Mouse (Mus musculus) brain, adult 2 months (tissue): ENCODE measurements around the gene Dpp10.

Experiments used
- DNase-seq: peaks from one replicate; pipeline ENCODE4 v3.0.0; 2011; ENCODE audit warnings: low read depth, low spot score

The Dpp10 gene

DNA sequence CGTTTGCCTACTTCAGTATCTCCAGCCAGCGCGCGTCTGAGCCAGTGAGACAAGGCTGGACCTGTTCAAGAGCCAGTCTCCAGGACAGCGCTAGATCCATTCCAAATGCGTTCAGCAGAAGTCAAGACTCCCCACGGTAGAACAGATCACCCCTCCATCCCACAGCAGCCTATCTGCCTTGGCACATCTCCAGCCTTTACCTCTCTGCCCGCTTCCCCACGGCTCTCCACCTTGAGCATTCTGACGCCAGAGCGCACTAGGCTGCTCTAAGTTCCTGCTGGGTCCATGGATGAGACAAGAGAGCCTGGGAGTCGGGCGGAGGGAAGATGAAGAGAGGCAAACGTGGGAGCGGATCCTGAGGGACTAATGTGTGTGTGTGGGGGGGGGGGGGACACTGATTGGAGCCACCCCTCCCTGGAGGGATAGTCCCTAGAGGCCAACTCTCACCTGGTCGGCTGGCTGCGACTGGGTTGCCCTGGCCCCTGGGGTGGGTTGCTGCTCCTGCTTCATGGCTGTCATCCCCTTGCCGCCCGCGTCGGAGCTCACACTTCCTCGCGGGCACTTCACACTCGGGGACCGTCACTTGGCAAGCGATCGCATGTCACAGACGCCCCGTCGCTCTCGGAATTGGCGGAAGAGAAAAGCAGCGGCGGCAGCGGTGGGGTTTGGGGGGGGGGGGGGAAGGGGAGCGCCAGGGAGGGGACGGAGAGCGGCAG, at the start of gene Dpp10:
TSS of gene Dpp10 (minus strand) at position 635 of the 716 bp plus-strand sequence.
- DNase-seq = peak; percentile 71

DNA sequence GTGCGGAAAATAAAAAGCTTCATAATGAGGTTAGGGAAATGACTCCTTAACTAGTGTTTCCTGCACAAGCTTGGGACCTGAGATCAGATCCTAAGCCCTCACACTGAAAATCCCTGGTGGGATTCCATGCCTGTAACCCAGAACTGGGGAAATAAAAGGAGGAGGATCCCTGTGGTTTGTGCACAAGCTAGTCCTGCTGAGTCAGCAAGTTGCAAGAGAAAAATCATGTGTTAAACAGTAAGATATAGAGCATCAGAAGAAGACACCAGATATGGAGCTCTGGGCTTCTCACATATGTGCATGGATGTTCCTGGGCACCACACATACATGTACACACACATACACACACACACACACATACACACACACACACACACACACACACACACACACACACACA, 3.2 kb upstream of the Dpp10 start:
- no peak for DNase-seq

DNA sequence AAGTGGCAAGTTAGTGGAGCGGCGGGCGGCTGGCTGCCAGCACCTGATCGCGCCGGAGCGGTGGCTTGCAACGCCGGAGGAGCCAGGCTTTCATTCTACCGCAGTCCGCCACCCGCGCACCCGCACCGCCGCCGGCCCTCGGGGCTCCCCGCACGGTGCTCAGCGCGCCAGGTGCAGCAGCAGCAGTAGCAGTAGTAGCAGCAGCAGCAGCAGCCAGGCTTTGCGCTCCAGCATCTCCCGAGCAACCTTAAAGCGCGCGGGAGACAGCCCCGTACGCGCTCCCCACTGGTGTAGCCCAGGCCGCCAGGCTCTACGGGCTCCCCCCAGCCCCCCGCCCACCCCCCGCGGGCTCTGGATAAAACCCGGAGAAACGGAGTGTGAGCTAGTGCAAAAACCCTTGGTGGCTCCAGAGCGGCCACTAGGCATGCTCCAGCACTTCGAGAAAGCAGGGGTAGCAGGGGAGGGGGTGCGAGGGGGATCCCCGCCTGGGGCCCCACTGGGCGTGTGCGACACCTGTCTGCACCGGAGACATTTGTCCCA, 472 bp upstream of the Dpp10 start:
- DNase-seq = peak; percentile 86

DNA sequence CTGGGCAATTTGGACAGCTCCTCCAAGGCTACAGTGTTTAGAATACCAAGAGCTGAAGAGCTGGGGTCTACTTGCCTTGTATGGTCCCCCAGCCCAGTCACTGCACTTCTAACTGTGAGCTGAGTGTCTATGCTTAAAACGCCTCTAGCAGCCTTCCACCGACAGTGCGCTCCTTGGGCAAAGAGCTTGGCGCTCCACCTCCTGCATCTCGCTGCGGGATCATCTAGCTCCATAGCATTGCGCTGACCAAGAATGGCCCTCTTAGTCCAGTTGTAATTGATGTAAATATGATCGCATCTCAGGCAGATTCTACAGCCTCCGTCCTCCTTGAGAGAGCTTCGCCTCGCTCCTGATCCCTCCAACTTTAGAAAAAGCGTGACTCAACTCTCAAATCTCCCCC, 1.2 kb downstream of the Dpp10 start:
- DNase-seq = peak; percentile 71

DNA sequence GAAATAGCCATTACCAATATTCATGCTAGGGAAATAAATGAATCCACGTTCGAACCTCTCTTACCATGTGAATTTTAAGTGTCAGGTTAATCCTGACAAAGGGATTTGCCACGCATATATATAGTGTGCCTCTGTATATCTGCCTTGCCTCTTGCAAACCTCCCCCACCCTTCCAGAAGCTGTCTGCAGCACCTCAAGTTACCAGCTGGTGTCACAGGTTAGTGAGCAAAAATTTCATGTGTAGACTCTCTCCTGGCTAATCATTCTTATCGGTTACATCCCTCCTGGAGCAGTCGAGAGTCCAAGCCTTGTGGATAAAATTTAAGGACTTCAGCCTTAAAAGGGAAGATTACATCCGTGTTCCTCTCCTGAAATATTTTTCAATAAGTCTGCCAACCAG, 1.9 kb downstream of the Dpp10 start:
- DNase-seq = peak; percentile 75

DNA sequence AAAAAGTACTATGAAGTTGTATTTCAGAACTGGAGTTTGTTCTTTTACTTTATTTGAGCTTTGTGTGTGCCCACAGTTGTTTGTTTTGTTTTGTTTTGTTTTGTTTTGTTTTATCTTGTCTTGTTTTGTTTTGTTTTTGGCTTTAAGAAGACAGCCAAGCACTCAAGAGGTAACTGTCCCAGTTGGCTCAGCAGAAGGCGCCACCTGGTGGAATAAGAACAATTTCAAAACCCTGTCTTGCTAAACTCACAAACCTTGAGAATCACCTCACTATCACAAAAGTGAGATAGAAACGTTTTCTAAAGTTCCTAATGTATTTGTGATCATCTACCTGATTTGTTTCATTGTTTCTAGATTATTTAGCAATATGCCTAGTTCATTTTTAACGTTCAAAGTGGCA, 3.8 kb downstream of the Dpp10 start:
- peak; percentile 84 for DNase-seq

DNA sequence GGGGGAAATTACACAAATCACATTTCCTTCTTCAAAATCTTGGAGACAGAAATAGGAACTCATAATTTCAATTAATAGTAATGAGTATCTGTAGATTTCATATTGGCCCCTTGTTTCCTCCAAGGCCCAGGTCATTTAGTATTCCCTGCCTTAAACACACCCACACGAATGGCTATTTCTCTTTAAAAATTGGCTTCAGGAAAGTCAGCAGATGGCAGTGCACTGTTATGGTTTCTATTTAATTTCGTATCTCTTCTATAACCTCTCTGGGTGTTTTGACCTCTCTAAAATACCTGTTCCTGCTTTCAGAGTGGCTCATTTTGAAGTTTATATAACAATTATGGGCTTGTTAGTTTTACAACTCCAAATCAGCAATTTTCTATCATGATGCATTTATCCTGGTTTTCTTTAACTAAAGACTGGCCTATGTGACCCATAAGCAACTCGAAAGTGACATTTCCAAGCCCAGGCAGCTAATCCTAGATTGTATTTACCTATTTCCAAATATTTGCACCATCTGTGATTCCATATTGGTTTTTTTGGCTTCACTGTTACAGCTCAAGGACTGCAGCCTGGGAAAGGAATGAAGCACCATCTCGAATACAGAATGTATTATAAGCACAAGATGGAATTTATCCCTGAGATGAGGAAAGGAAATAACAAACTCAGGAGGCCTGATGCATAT, 9.9 kb downstream of the Dpp10 start:
- DNase-seq = peak; percentile 76

DNA sequence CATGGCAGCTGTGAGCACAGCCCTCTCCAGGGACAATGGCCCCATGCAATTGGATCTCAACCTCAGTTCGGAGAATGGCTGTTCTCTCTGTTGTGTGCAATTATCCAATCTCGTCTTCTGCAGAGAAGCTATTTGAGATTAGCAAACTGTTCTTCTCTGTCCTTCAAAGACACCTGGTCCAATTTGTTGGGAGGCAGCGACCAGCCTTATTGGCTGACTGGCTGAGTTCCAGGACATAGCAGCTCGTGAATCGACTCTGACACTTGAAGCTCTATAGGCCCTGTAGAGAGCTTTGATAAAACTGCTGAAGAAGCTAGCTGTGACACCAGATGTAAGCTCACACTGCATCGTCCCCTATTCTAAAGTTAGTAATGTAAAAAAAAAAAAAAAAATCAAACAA, 12.7 kb downstream of the Dpp10 start:
- DNase-seq = peak; percentile 77

DNA sequence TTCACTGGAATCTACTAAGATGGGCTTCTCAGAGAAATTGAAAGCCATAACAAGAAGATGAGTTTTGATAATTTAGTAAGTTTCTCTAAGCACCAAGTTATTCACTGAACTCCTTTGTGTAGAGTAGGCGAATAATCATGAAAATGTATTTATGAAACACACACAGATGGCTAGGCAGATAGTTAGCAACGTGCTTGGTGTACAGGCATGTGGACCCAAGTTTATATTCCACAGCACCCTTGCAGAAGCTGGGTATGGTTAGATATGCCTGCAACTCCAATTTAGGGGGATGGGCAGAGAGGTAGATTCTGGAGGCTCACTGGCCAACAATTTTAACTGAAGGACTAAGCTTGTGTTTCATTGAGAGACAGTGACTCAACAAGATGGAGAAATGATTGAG, 13.4 kb downstream of the Dpp10 start:
- peak; percentile 46 for DNase-seq

DNA sequence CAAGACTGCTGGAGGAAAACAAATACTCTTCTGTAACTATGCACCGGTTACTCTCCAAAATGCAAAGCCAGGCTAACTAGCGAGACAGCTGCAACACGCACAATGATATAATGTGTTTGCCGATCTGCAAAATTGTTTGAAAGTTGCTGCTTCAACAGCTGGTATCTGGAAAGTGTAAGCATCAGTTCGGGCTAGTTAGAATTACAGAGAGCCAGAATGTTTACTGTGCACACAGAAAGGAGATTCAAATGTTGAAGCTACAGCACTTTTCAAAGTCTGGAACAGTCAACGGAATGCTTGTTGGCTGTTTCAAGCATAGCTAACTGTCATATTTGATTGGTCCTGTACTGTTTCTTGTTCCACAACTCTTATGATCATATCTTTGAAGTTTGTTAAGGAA, 42.6 kb downstream of the Dpp10 start:
- peak; percentile 27 for DNase-seq

DNA sequence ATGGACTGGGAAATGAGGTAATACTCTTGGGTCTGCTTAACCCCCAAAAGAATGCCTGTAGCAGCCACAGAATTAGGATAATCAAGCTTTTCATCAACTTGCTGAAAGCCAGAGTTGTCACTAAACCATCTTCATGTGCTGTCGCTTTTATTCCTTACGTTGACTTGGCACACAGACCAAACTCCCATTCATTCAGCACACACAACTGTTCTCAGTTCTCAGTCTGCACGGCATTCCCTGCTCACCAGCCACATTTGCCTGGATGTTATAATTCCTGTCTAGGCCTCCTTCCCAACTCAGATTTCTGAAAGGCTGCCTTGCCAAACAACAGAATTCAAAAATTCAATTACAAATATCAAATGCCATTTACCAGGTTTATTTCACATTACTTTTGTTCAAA, 49.6 kb downstream of the Dpp10 start:
- DNase-seq = peak; percentile 65

DNA sequence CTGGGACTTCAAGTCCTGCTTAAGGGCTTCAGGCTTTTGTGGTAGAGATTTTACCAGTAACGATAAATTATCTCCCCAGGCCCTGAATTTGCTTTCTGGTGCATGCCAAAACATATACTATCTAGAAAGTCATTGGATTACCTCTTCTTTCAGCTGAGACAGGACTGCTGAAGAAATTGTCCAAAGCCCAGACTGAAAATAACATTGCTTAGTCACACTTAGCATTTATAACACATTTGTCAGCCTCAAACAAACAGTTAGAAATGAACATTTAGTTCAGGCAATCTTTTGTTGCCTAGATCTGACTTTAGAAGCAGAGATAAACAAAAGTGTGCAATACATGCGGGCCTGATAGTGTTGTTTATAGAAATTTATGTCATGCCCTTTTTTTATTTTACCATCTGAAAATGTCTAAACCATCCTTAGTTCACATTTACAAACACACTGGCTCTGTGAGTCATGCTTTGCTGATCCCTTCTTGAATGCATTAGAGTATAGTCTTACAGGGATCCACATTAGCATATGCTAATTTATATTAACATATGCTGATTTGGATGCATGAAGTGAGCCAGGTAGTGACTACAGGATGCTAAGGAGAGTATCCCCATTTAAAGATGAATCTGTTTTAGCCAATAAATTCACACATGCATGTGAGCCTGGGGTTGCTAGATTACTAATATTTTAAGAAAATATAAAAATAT, 59.9 kb downstream of the Dpp10 start:
- peak; percentile 50 for DNase-seq

DNA sequence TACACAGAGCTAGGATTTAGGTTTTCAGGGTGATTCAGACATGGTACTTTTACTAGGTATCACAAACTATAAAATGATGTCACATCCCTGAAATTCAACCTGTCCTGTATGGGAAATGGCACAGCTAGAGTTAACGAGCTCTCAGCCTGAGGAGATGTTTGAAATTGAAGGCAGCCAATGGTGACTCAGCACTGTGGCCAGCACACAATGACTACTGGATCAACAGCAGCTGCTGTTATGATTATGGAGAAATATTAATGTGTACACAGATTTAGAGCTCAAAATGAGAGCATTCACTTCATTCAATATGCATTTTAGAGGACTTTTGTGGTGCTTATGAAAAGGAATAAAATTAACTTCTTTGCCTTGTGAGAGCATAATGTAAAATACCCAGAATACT, 66.8 kb downstream of the Dpp10 start:
- peak; percentile 33 for DNase-seq

DNA sequence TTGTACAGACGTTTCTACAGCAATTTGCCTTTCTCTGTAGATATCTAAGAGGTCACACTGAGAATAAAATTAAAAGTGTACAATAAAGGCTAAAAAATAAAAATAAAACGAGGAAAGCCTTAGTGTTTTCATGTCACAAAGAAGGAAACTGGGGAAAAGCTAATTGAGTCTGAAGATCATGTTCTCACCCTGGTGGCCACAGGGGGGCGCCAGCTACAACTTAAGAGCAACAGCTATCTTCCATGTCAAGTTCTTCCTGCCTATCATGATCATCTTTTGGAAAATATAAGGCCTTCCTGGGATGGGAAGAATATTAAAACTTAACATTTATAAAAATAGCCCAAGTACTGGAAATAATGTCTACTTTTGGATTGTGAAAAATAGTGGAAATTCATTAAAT, 70.7 kb downstream of the Dpp10 start:
- DNase-seq = peak; percentile 76

DNA sequence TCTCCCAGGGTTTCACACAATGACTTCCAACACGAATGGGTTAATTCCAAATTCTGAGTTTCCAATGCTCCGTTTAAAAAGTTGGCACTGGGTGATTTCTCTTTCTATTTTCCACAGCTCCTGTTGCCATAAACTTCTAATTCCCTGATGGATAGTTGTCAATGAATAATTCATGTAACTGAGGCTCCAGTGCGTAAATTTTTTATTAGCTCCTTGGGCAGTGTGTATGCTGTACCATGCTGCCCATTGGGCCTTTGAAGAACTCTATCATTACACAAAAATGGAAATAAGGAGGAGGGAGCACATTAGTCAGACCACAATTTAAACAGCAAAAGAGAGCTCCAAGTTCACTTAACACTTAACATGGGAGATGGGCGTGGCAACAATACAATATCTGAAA, 99.2 kb downstream of the Dpp10 start:
- no peak for DNase-seq

DNA sequence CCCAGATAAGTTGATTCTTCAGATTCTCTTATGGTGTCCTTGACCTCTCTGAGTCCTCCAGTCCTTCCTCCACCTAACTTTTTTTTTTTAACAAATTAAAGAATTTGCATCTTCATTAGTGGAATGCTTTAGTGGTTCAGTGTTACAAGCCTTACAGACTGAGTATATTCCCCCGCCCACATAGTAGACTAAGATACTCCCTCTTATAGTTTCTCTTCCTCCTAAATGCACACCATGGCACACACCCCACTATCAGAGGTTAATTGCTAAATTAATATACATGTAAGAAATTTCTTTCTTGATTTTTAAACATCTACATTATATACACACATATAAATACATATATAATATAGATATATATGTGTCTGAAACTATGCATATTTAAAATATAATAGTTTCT, 104.5 kb downstream of the Dpp10 start:
- DNase-seq = no peak

DNA sequence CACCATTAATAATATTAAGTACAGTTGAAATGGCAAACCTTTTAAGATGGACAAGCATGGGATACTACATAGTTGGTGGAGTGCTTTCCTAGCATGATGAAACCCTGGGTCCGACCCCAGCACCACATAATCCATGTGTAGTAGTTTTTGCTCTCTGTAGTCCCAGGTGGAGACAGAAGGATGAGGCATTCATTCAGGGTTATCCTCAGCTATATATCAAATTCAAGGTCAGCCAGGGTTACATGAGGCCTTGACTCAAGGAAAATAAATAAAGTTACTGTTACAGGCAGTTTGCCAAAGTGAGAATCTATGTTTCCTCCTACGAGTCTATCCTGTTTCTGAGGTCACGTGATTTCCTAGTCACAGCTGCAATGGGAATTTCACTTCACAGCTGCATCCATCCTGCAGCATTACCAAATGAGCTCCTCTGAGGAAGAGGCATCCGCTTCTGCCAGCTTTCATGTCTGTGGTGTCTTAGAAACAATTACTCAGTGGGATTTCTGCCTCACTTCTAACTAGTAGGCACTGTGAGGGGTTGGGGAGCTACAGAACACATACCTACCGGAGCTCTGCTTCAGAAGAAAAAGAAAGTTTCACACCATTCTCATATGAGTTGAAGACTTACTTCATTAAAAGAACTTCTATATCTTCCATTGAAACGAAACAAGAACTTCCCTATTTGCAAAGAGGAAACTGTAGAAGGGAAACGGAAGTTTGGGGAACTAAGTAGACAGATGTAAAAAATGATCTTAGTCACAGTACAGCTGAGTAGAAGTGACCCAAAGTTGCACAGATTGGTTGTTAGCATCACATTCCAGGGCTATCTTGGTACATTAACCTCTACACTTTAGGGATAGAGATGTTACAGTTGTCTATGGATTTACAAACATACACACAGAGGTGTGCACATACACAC, 111.3 kb downstream of the Dpp10 start:
- peak; percentile 62 for DNase-seq

DNA sequence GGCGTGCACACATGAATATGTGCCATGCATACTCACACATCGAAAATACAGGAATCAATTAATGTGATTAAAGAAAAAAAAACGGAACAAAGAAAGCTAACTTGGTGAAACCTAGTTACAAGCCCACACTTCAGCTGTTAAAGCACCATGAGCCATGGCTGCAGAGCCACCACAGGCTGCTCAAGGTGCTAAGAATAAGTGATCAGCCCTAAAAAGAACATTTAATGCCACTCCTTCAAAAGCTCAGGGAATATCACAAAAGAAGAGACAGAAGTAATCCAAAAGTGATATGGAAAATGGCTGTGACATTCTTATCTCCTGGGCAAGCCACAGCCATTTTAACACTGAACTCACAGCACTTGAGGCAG, 117.4 kb downstream of the Dpp10 start:
- DNase-seq = peak; percentile 51

DNA sequence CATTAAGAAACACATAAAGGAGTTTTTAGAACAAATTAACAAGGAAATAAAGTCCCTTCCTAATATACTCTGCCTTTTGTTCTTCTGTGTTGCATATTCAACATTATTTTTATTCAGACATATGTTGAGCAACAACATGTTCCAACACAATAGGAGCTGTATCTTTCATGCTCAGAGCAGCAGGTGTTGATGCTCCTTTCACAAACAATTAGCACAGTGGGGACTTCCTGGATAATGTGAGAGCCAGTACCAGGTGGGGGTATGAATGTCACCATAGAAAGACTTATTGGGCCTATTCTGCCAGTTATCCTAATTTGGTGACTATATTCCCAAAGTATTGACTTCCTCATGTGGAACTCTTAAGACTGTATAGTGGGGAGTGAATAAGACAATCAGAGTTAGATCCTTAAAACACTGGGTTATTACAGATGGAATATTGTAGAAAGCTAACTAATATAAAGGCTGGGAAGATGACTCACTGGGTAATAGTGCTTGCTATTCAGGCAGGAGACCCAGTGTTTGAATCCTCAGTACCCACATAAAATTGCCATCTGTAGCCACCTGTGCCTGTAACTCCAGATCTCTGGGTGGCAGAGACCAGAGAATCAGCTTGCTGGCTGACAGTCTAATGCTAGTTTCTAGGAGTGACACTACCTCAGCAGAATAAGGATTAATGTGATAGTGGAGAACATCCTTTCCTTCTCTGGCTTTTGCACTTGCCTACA, 117.9 kb downstream of the Dpp10 start:
- peak; percentile 57 for DNase-seq

DNA sequence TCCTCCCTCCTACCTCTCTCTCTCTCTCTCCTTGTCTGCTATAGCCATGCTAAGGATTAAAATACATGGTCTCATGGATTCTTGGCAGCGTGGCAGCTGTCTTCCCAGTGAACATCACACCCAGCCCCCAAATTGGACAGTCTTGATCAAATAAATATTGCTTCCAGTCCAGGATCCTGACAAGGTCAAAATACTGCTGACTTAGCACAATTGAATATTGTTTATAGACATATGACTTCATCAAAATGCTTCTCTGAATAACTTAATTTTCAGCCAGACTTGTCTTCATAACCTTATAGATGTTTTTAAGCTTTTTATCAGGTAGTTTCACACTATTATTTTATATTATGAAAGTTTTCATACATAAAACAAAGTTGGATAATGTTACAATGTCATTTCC, 120.5 kb downstream of the Dpp10 start:
- no peak for DNase-seq

DNA sequence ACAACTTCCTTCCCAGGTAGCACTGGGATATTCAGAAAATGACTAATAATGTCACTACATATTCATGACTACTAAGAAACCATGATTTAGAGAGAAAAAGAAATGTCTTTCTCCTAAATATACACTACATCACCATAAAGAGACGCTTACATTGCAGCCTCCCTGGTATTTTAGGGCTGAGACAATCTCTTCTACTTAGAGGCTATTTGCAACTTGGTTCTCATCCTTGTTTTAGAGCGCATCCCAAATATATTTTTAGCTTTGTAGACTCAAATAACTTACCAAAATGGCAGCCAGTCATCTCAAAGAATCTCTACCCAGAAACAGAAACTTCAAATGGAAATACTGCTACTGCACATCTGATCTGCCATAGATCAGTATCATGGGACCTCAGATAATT, 121.5 kb downstream of the Dpp10 start:
- peak; percentile 41 for DNase-seq
